Mouse (Mus musculus): ENCODE results near the gene Klhdc3.

Gene Klhdc3

GRCm38 (mm10) chr17:46651755-46652547 lies 28.8 kb downstream of the Klhdc3 start:
- no peak for DNase-seq

GRCm38 (mm10) chr17:46651292-46651691 lies 29.4 kb downstream of the Klhdc3 start:
- DNase-seq, result no peak

GRCm38 (mm10) chr17:46650232-46651031 lies 30.3 kb downstream of the Klhdc3 start, which contains the start of gene Cul7:
Gene Cul7, plus strand, starts transcription at chr17:46650337.
- DNase-seq, result peak; percentile 97

- DNase-seq, result no peak
These were observed 30.9 kb downstream of the Klhdc3 start for GRCm38 (mm10) chr17:46649811-46650210.

GRCm38 (mm10) chr17:46648436-46648835 lies 32.3 kb downstream of the Klhdc3 start:
- DNase-seq, result no peak

GRCm38 (mm10) chr17:46647279-46647678 lies 33.4 kb downstream of the Klhdc3 start:
- DNase-seq, result no peak

- no peak for DNase-seq
These were observed 34.4 kb downstream of the Klhdc3 start for GRCm38 (mm10) chr17:46646322-46646662.

GRCm38 (mm10) chr17:46645561-46646321 lies 35.0 kb downstream of the Klhdc3 start, which contains the start of the genes Klc4 and Mrpl2:
Gene Klc4, minus strand, starts transcription at chr17:46646022.
Gene Mrpl2, plus strand, starts transcription at chr17:46646229.
- peak; percentile 99 for DNase-seq

- DNase-seq, result peak; percentile 90
These were observed 35.7 kb downstream of the Klhdc3 start for GRCm38 (mm10) chr17:46644916-46645475.

GRCm38 (mm10) chr17:46644152-46644805 lies 36.4 kb downstream of the Klhdc3 start:
- DNase-seq, result no peak

GRCm38 (mm10) chr17:46642060-46642459 lies 38.7 kb downstream of the Klhdc3 start:
- no peak for DNase-seq

GRCm38 (mm10) chr17:46639929-46640328 lies 40.8 kb downstream of the Klhdc3 start:
- no peak for DNase-seq

- peak; percentile 83 for DNase-seq
These were observed 43.7 kb downstream of the Klhdc3 start for GRCm38 (mm10) chr17:46636831-46637523.

- peak; percentile 87 for DNase-seq
These were observed 50.9 kb downstream of the Klhdc3 start for GRCm38 (mm10) chr17:46629685-46630441.

GRCm38 (mm10) chr17:46628791-46629684 lies 51.7 kb downstream of the Klhdc3 start, which contains the start of gene Ptk7:
Gene Ptk7, minus strand, starts transcription at chr17:46629504.
- DNase-seq, result peak; percentile 92

GRCm38 (mm10) chr17:46628471-46628790 lies 52.3 kb downstream of the Klhdc3 start:
- DNase-seq, result no peak

- no peak for DNase-seq
These were observed 53.3 kb downstream of the Klhdc3 start for GRCm38 (mm10) chr17:46627409-46627808.

GRCm38 (mm10) chr17:46624598-46624997 lies 56.1 kb downstream of the Klhdc3 start:
- DNase-seq, result no peak
